Mouse (Mus musculus) olfactory bulb, adult 2 months (tissue): ENCODE results near the gene C1qbp.

Experiments used
- CTCF ChIP-seq: fragments of 200-500 bp; IDR thresholded peaks from 2 replicates; pipeline ENCODE4 v1.5.1; 2012; ENCODE audit warnings: low read depth, mild to moderate bottlenecking, low read length, moderate library complexity; ENCODE audit not compliant: insufficient read depth
- POLR2A ChIP-seq: fragments of 200-500 bp; IDR thresholded peaks from 2 replicates; pipeline ENCODE4 v1.6.1; 2012; ENCODE audit warnings: mild to moderate bottlenecking, low read depth, low read length, moderate library complexity; ENCODE audit not compliant: insufficient read depth

GRCm38 (mm10) chr11:70943651-70944050 lies 39.2 kb downstream of the C1qbp start:
- no peak for TF ChIP-seq CTCF
- TF ChIP-seq POLR2A, result no peak
